Mouse (Mus musculus) thymus, postnatal 36 days (tissue): Measurements from ENCODE around the gene Gm48552.

ENCODE experiments used
- DNase-seq, 2 experiments: peaks; one replicate each; pipeline ENCODE4 v3.0.0; 2022; ENCODE audit warnings: mixed read lengths in 2 of 2

Gene Gm48552

GRCm38 (mm10) chr10:81362336-81362949 is 26.4 kb upstream of the Gm48552 start:
- DNase-seq: no peak

GRCm38 (mm10) chr10:81363436-81364346 is 25.1 kb upstream of the Gm48552 start:
- DNase-seq: peak in 1 of 2 experiments; percentile 33

GRCm38 (mm10) chr10:81364666-81365065 is 24.1 kb upstream of the Gm48552 start:
- peak in 1 of 2 experiments; percentile 29 for DNase-seq

GRCm38 (mm10) chr10:81365073-81365472 is 23.7 kb upstream of the Gm48552 start:
- DNase-seq: no peak

- no peak for DNase-seq
Measured at GRCm38 (mm10) chr10:81365672-81366476, 22.9 kb upstream of the Gm48552 start, which contains the start of gene 4930404N11Rik. Gene 4930404N11Rik (minus strand): TSS chr10:81365816.

- no peak for DNase-seq
Measured at GRCm38 (mm10) chr10:81366477-81367206, 22.2 kb upstream of the Gm48552 start.

GRCm38 (mm10) chr10:81367207-81367495 is 21.7 kb upstream of the Gm48552 start:
- DNase-seq: no peak

- DNase-seq: no peak
Measured at GRCm38 (mm10) chr10:81375322-81375721, 13.5 kb upstream of the Gm48552 start.

- DNase-seq: peak in 1 of 2 experiments; percentile 41
Measured at GRCm38 (mm10) chr10:81376561-81377361, 12.0 kb upstream of the Gm48552 start.

- no peak for DNase-seq
Measured at GRCm38 (mm10) chr10:81377362-81377664, 11.5 kb upstream of the Gm48552 start.

- DNase-seq: no peak
Measured at GRCm38 (mm10) chr10:81377793-81378552, 10.8 kb upstream of the Gm48552 start, which contains the start of gene Fzr1. Gene Fzr1 (minus strand): TSS chr10:81378516.

- DNase-seq: peak; percentile 100
Measured at GRCm38 (mm10) chr10:81378553-81379182, 10.1 kb upstream of the Gm48552 start.

- no peak for DNase-seq
Measured at GRCm38 (mm10) chr10:81379183-81379553, 9.6 kb upstream of the Gm48552 start.

- no peak for DNase-seq
Measured at GRCm38 (mm10) chr10:81379809-81380378, 8.9 kb upstream of the Gm48552 start.

GRCm38 (mm10) chr10:81382039-81382438 is 6.8 kb upstream of the Gm48552 start:
- no peak for DNase-seq

GRCm38 (mm10) chr10:81383802-81384604 is 4.8 kb upstream of the Gm48552 start, which contains the start of the genes Dohh and Gm48551:
Gene Dohh (plus strand): TSS chr10:81384428.
Gene Gm48551 (plus strand): TSS chr10:81384466.
- DNase-seq: peak; percentile 95 to 97

GRCm38 (mm10) chr10:81384605-81384982 is 4.2 kb upstream of the Gm48552 start:
- no peak for DNase-seq

GRCm38 (mm10) chr10:81385603-81386306 is 3.0 kb upstream of the Gm48552 start:
- no peak for DNase-seq

GRCm38 (mm10) chr10:81387716-81388115 is 1.1 kb upstream of the Gm48552 start:
- no peak for DNase-seq
